Mouse (Mus musculus): ENCODE results near the gene Phyh.
"Not testable (repeated sequence)": the region's sequence is repeated elsewhere in the genome, so short reads cannot be mapped to it uniquely, and the experiment has no call there.

Phyh gene

GRCm38 (mm10) chr2:4917326-4918021, 1.3 kb upstream of the Phyh start:
- peak; percentile 27 for DNase-seq

GRCm38 (mm10) chr2:4921019-4921418, 2.2 kb downstream of the Phyh start:
- DNase-seq: no peak

GRCm38 (mm10) chr2:4922476-4923164, 3.8 kb downstream of the Phyh start:
- DNase-seq: no peak

- DNase-seq: no peak
These were observed 8.6 kb downstream of the Phyh start for GRCm38 (mm10) chr2:4927391-4927790.

GRCm38 (mm10) chr2:4929230-4929629, 10.4 kb downstream of the Phyh start:
- DNase-seq: no peak

- no peak for DNase-seq
These were observed 15.7 kb downstream of the Phyh start for GRCm38 (mm10) chr2:4934516-4934915.

GRCm38 (mm10) chr2:4937931-4938330, 19.1 kb downstream of the Phyh start:
- DNase-seq: no peak

- DNase-seq: no peak
These were observed 22.0 kb downstream of the Phyh start for GRCm38 (mm10) chr2:4940861-4941260.

GRCm38 (mm10) chr2:4949691-4950090, 30.9 kb downstream of the Phyh start:
- not testable (repeated sequence) for DNase-seq

GRCm38 (mm10) chr2:4950986-4951385, 32.2 kb downstream of the Phyh start:
- no peak for DNase-seq

GRCm38 (mm10) chr2:4954216-4954760, 35.5 kb downstream of the Phyh start:
- DNase-seq: no peak

GRCm38 (mm10) chr2:4958039-4958438, 39.2 kb downstream of the Phyh start:
- DNase-seq: no peak

- DNase-seq: no peak
These were observed 49.0 kb downstream of the Phyh start for GRCm38 (mm10) chr2:4967806-4968205.

- DNase-seq: no peak
These were observed 50.3 kb downstream of the Phyh start for GRCm38 (mm10) chr2:4969083-4969482.

- DNase-seq: no peak
These were observed 57.0 kb downstream of the Phyh start, which contains the start of gene Ucma for GRCm38 (mm10) chr2:4975807-4976206. Ucma (plus strand) TSS chr2:4976122.

- no peak for DNase-seq
These were observed 59.3 kb downstream of the Phyh start for GRCm38 (mm10) chr2:4978091-4978490.

GRCm38 (mm10) chr2:4983987-4984386, 65.2 kb downstream of the Phyh start:
- DNase-seq: no peak

GRCm38 (mm10) chr2:4985000-4985399, 66.2 kb downstream of the Phyh start:
- DNase-seq: no peak

GRCm38 (mm10) chr2:4986798-4987197, 68.0 kb downstream of the Phyh start:
- no peak for DNase-seq

- no peak for DNase-seq
These were observed 68.8 kb downstream of the Phyh start for GRCm38 (mm10) chr2:4987388-4988180.
